Mouse (Mus musculus): Measurements from ENCODE around the gene Tbccd1.
"Not testable (repeated sequence)": the region's sequence is repeated elsewhere in the genome, so short reads cannot be mapped to it uniquely, and the experiment has no call there.

Tbccd1 gene

GRCm38 (mm10) chr16:22778296-22778695 is 79.2 kb downstream of the Tbccd1 start:
- DNase-seq: not testable (repeated sequence)

GRCm38 (mm10) chr16:22775471-22775985 is 81.9 kb downstream of the Tbccd1 start:
- no peak for DNase-seq

GRCm38 (mm10) chr16:22768661-22769060 is 88.8 kb downstream of the Tbccd1 start:
- DNase-seq: peak; percentile 14

GRCm38 (mm10) chr16:22767405-22767804 is 90.1 kb downstream of the Tbccd1 start:
- no peak for DNase-seq

- no peak for DNase-seq
Observed at GRCm38 (mm10) chr16:22766738-22767211, 90.7 kb downstream of the Tbccd1 start.

GRCm38 (mm10) chr16:22765531-22765930 is 91.9 kb downstream of the Tbccd1 start:
- DNase-seq: no peak
